ENCODE assay signal across 8 mouse cellular contexts in genomic region chr1:75216797-75217585, GRCm38 (mm10). TPM values are rescaled to one million over a fixed set of nuclear protein-coding genes. Genes with fewer than 3 reads are reported as not detected.
A peak's percentile ranks its signal among the peaks of the same experiment; 100 is the strongest.
DNase-seq lines count a peak whose midpoint lies in the region; ATAC-seq lines count a peak whose summit lies in the region.

No protein-coding gene starts in this region.

- peaks cover 46% of the 10 kb centered on the region for H3K27me3 ChIP-seq in midbrain, embryonic 14.5 days (ENCODE audit: control insufficient read depth, insufficient read depth, low read length)

- peaks cover 29% of the 10 kb centered on the region for H3K36me3 ChIP-seq in midbrain, embryonic 14.5 days (ENCODE audit: control insufficient read depth, insufficient read depth, low read length)

- H3K4me2 ChIP-seq in midbrain, embryonic 14.5 days (ENCODE audit: low read length) = no peak overlapping the region

- H3K27ac ChIP-seq in midbrain, embryonic 14.5 days (replicated peaks; ENCODE audit: low read depth, low read length) = no peak overlapping the region

- peak; percentile 61 to 65 for DNase-seq in cerebellum, adult 18-20 months
- DNase-seq in cerebellum, adult 11 months = no peak
- peak; percentile 41 for DNase-seq in CD4-positive helper T cell, adult 2 months (ENCODE audit: low read depth, low spot score)
- peak; percentile 77 for DNase-seq in gastrocnemius, postnatal 25 days
- DNase-seq in kidney, postnatal 14 days = peak; percentile 29
- DNase-seq in urinary bladder, postnatal 4 days (ENCODE audit: low spot score in 2 of 2) = no peak
- DNase-seq in ovary, postnatal 14 days (ENCODE audit: low spot score) = no peak
- DNase-seq in midbrain, embryonic 14.5 days = no peak

- no peak for ATAC-seq in midbrain, embryonic 14.5 days (ENCODE audit: low FRiP score, low TSS enrichment)

- 85% methylated on average over 13 of the region's 13 CpGs for WGBS in midbrain, embryonic 14.5 days

- no peaks in the 10 kb centered on the region for H3K9me3 ChIP-seq in midbrain, embryonic 14.5 days (ENCODE audit: control insufficient read depth, low read length)

- peaks cover 18% of the 10 kb centered on the region for H3K4me1 ChIP-seq in midbrain, embryonic 14.5 days (ENCODE audit: control insufficient read depth, insufficient read depth, low read length)

- no peak overlapping the region for H3K9ac ChIP-seq in midbrain, embryonic 14.5 days (replicated peaks; ENCODE audit: low read length)

- H3K4me3 ChIP-seq in midbrain, embryonic 14.5 days (replicated peaks; ENCODE audit: low read depth, low read length) = no peak overlapping the region

RNA-seq across cellular contexts. Expression of gene Tuba4a, which starts 2.7 kb away (rescaled TPM):
- 100 to 1,000 TPM; 749 to 982 TPM for total RNA-seq in gastrocnemius, postnatal 25 days (2021)
- polyA plus RNA-seq in midbrain, embryonic 14.5 days (2014; fragmentation: Nextera tagmentation; extraction: Ambion mirVana) = 4.2 and 6.4 TPM in 2 replicates

RNA-seq across cellular contexts. Expression of gene Stk16, which starts 6.4 kb away (rescaled TPM):
- total RNA-seq in gastrocnemius, postnatal 25 days (2021) = 10 to 100 TPM; 23.1 to 26.0 TPM
- polyA plus RNA-seq in midbrain, embryonic 14.5 days (2014; fragmentation: Nextera tagmentation; extraction: Ambion mirVana) = 120 and 144 TPM in 2 replicates

RNA-seq across cellular contexts. Expression of gene Glb1l, which starts 6.4 kb away (rescaled TPM):
- total RNA-seq in gastrocnemius, postnatal 25 days (2021) = 1 to 10 TPM; 1.9 to 2.7 TPM
- 14.2 and 24.2 TPM in 2 replicates for polyA plus RNA-seq in midbrain, embryonic 14.5 days (2014; fragmentation: Nextera tagmentation; extraction: Ambion mirVana)

RNA-seq across cellular contexts. Expression of gene A630095N17Rik, which starts 14.9 kb away (rescaled TPM):
- not detected for total RNA-seq in gastrocnemius, postnatal 25 days (2021)
- not detected in 2 replicates for polyA plus RNA-seq in midbrain, embryonic 14.5 days (2014; fragmentation: Nextera tagmentation; extraction: Ambion mirVana)

RNA-seq across cellular contexts. Expression of gene Dnajb2, which starts 19.2 kb away (rescaled TPM):
- 10 to 100 TPM; 58.4 to 60.9 TPM for total RNA-seq in gastrocnemius, postnatal 25 days (2021)
- 29.5 and 38.3 TPM in 2 replicates for polyA plus RNA-seq in midbrain, embryonic 14.5 days (2014; fragmentation: Nextera tagmentation; extraction: Ambion mirVana)

Comparison
In these comparisons a context has a peak if more than half of its experiments do, and no peak if none do; other contexts are left out.
1. DNase-seq: peak in cerebellum, adult 18-20 months (2 of 2), CD4-positive helper T cell, adult 2 months (single experiment), gastrocnemius, postnatal 25 days (single experiment) and kidney, postnatal 14 days (single experiment); none in cerebellum, adult 11 months (single experiment), urinary bladder, postnatal 4 days (0 of 2), ovary, postnatal 14 days (single experiment) and midbrain, embryonic 14.5 days (single experiment).